Mouse (Mus musculus): ENCODE results near the gene Lgals3bp. TPM values are rescaled to one million over a fixed set of nuclear protein-coding genes. Genes with fewer than 3 reads are reported as not detected.
"Not testable (repeated sequence)": the region's sequence is repeated elsewhere in the genome, so short reads cannot be mapped to it uniquely, and the experiment has no call there.

The Lgals3bp gene
- polyA plus RNA-seq, 1 experiment = 253 TPM

DNA sequence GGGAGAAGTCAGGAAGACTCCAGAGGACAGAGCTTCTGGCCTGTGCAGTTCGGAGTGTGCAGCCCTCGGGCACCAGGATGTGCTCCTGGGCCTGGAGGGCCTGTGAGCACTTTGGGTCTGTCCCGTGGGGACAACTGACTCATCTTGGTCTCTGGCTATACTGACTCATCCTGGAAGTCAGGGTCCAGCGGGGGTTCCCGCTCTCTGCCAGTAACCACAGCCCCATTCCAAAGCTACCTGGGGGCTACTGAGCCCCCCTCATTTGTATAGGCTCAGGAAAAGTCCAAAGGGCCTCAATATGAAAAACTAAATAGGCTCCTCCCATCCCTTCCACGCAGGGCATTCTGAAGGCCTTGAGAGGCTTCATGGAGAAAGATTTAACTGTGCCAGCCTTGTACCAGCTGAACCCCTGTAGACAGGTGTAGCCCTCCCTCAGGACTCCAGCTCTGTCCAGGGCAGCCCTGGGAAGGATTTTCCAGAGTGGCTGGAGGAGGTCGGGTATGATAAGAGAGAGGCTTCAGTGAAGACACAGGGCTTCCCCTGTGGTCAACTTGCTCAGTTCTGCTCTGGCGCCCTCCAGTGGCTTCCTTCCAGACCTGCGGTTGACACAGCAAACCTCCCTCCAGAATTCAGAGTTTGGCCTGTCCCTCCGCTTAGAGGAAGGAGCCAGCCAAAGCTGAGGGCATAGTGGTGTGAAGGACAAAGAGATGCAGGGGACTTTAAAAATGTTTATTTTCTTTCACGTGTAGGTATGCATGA lies 22.5 kb downstream of the Lgals3bp start:
- Histone ChIP-seq H3K27me3 (ENCODE audit: control insufficient read depth, insufficient read depth, low read length) (no peaks in the 10 kb centered on the region), H3K36me3 (ENCODE audit: control insufficient read depth, insufficient read depth, low read length) (no peaks in the 10 kb centered on the region), H3K27ac (ENCODE audit: insufficient read depth, low read length) (no peak overlapping the region), H3K4me3 (ENCODE audit: extremely low read depth, insufficient read depth, insufficient read length) (no peak overlapping the region), H3K4me1 (ENCODE audit: control insufficient read depth, insufficient read depth, insufficient read length) (no peaks in the 10 kb centered on the region; the same call in 1 of the 2 replicates)
- TF ChIP-seq POLR2A (IDR thresholded peaks at IDR 0.05; ENCODE audit: low read depth, low read length) = no peak
- peak; percentile 85 for TF ChIP-seq CTCF (IDR thresholded peaks at IDR 0.05; ENCODE audit: extremely low read depth, insufficient read depth, insufficient read length, insufficient replicate concordance)
- WGBS = 41% methylated on average over 11 of the region's 11 CpGs
- DNase-seq (ENCODE audit: low read depth in 1 of 2, low spot score in 2 of 2) = peak; percentile 31 to 70

DNA sequence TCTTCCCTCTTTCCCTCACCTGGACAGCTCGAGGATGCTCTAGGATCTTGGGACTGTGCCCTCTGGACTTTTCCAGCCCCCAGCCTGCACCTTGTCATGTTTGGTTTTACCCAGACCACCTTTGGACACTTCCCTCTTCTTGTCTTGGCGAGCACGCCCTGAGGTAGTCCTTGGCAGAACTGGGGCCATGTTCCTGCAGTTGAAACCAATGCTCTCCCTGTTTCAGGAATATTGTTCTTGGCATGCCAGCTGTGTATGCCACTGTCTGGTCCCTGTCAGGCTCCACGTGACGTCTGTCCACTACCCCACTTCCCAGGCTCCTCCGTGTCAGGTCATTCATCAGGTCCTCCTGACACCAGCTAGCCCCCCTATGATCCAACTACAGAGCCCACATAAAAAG lies 23.2 kb downstream of the Lgals3bp start:
- Histone ChIP-seq H3K27me3 (ENCODE audit: control insufficient read depth, insufficient read depth, low read length) (no peaks in the 10 kb centered on the region), H3K4me3 (ENCODE audit: extremely low read depth, insufficient read depth, insufficient read length) (no peak overlapping the region), H3K27ac (ENCODE audit: insufficient read depth, low read length) (no peak overlapping the region), H3K36me3 (ENCODE audit: control insufficient read depth, insufficient read depth, low read length) (no peaks in the 10 kb centered on the region), H3K4me1 (ENCODE audit: control insufficient read depth, insufficient read depth, insufficient read length) (no peaks in the 10 kb centered on the region; the same call in 1 of the 2 replicates)
- WGBS = 87% methylated on average over 6 of the region's 6 CpGs
- no peak for DNase-seq (ENCODE audit: low read depth in 1 of 2, low spot score in 2 of 2)
- TF ChIP-seq CTCF (IDR thresholded peaks at IDR 0.05; ENCODE audit: extremely low read depth, insufficient read depth, insufficient read length, insufficient replicate concordance) = no peak
- no peak for TF ChIP-seq POLR2A (IDR thresholded peaks at IDR 0.05; ENCODE audit: low read depth, low read length)

DNA sequence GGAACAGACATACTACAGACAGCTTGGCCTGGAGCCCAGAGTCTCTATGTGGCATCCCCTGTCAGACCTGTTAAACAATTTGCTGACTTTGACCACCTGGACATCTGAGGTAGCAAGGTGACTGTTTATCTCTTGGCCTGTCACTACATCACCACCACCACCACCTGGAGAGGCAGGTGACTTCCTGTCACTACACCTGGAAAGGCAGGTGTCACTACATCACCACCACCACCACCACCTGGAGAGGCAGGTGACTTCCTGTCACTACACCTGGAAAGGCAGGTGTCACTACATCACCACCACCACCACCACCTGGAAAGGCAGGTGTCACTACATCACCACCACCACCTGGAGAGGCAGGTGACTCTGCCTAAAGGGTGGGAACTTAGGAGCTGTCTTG lies 25.6 kb downstream of the Lgals3bp start:
- H3K4me1 ChIP-seq (ENCODE audit: control insufficient read depth, insufficient read depth, insufficient read length); H3K27me3 ChIP-seq (ENCODE audit: control insufficient read depth, insufficient read depth, low read length); H3K4me3 ChIP-seq (ENCODE audit: extremely low read depth, insufficient read depth, insufficient read length); H3K27ac ChIP-seq (ENCODE audit: insufficient read depth, low read length); H3K36me3 ChIP-seq (ENCODE audit: control insufficient read depth, insufficient read depth, low read length); DNase-seq (ENCODE audit: low read depth in 1 of 2, low spot score in 2 of 2): not testable (repeated sequence)

DNA sequence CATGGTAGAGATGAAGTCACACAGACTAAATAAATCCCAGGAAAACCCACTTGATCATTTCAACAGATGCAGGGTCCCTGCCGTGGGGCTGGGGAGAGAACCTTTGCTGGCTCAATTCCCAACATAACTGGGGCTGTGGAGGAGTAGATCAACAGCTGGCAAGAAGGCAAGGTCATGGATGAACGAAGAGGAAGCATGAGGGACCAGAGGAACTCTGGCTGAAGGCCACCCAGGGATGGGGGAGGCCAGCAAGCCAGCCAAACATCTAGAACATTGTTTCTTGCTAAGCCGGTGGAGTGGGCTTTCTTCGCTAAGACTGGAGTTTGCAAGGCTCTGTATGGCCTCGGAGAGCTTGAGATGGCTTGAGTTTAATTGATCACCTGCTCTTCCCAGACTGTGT lies 26.0 kb downstream of the Lgals3bp start:
- no peaks in the 10 kb centered on the region for H3K27me3 ChIP-seq (ENCODE audit: control insufficient read depth, insufficient read depth, low read length)
- no peaks in the 10 kb centered on the region; the same call in 1 of the 2 replicates for H3K4me1 ChIP-seq (ENCODE audit: control insufficient read depth, insufficient read depth, insufficient read length)
- no peak overlapping the region for H3K4me3 ChIP-seq (ENCODE audit: extremely low read depth, insufficient read depth, insufficient read length)
- H3K27ac ChIP-seq (ENCODE audit: insufficient read depth, low read length) = no peak overlapping the region
- TF ChIP-seq POLR2A (IDR thresholded peaks at IDR 0.05; ENCODE audit: low read depth, low read length) (no peak), CTCF (IDR thresholded peaks at IDR 0.05; ENCODE audit: extremely low read depth, insufficient read depth, insufficient read length, insufficient replicate concordance) (no peak)
- 85% methylated on average over 5 of the region's 5 CpGs for WGBS
- DNase-seq (ENCODE audit: low read depth in 1 of 2, low spot score in 2 of 2) = no peak
- H3K36me3 ChIP-seq (ENCODE audit: control insufficient read depth, insufficient read depth, low read length) = no peaks in the 10 kb centered on the region

DNA sequence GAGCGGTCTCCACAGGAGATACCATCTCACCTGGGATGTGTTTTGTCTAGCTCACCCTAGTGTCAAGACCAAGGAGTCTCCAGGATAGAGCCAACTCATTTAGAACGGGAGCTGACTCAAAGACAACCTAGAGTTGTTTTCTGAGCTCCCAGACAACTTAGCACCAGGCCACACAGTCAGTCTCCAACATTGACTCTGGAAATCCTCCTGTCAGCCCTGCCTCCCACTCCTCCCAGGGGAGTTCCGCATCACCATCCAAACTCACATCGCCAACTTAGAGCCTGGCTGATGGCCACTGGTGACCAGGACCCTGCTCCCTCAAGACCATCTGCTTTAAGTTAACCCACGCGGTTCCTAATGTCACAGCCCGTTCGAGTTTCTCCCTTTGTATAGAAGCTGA lies 26.4 kb downstream of the Lgals3bp start:
- no peak for DNase-seq (ENCODE audit: low read depth in 1 of 2, low spot score in 2 of 2)
- WGBS = 85% methylated on average over 8 of the region's 8 CpGs
- Histone ChIP-seq H3K36me3 (ENCODE audit: control insufficient read depth, insufficient read depth, low read length) (no peaks in the 10 kb centered on the region), H3K4me3 (ENCODE audit: extremely low read depth, insufficient read depth, insufficient read length) (no peak overlapping the region), H3K27me3 (ENCODE audit: control insufficient read depth, insufficient read depth, low read length) (no peaks in the 10 kb centered on the region), H3K27ac (ENCODE audit: insufficient read depth, low read length) (no peak overlapping the region), H3K4me1 (ENCODE audit: control insufficient read depth, insufficient read depth, insufficient read length) (no peaks in the 10 kb centered on the region; the same call in 1 of the 2 replicates)
- TF ChIP-seq CTCF (IDR thresholded peaks at IDR 0.05; ENCODE audit: extremely low read depth, insufficient read depth, insufficient read length, insufficient replicate concordance) (no peak), POLR2A (IDR thresholded peaks at IDR 0.05; ENCODE audit: low read depth, low read length) (no peak)

DNA sequence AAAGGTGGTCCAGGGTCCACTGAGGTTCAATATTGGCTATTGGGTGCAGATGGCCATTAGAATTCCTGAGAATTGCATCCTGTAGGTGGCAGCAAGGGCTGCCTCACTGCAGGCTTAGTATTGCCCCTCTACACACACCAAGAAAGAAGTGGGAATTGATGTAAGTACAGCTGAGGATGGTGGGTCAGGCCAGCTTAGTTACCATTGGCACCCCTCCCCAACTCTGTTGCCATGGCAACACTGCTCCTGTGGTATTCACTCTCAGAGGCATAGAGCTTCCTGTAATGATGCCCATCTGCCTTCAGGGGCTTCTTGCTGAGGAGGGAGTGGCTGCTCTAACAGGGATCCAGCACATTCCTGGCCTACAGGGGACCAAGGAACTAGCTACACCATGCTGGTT lies 26.9 kb downstream of the Lgals3bp start:
- no peak overlapping the region for H3K4me3 ChIP-seq (ENCODE audit: extremely low read depth, insufficient read depth, insufficient read length)
- DNase-seq (ENCODE audit: low read depth in 1 of 2, low spot score in 2 of 2) = no peak
- H3K36me3 ChIP-seq (ENCODE audit: control insufficient read depth, insufficient read depth, low read length) = no peaks in the 10 kb centered on the region
- no peak for TF ChIP-seq POLR2A (IDR thresholded peaks at IDR 0.05; ENCODE audit: low read depth, low read length)
- no peak for TF ChIP-seq CTCF (IDR thresholded peaks at IDR 0.05; ENCODE audit: extremely low read depth, insufficient read depth, insufficient read length, insufficient replicate concordance)
- no peaks in the 10 kb centered on the region; the same call in 1 of the 2 replicates for H3K4me1 ChIP-seq (ENCODE audit: control insufficient read depth, insufficient read depth, insufficient read length)
- no peaks in the 10 kb centered on the region for H3K27me3 ChIP-seq (ENCODE audit: control insufficient read depth, insufficient read depth, low read length)
- H3K27ac ChIP-seq (ENCODE audit: insufficient read depth, low read length) = no peak overlapping the region

DNA sequence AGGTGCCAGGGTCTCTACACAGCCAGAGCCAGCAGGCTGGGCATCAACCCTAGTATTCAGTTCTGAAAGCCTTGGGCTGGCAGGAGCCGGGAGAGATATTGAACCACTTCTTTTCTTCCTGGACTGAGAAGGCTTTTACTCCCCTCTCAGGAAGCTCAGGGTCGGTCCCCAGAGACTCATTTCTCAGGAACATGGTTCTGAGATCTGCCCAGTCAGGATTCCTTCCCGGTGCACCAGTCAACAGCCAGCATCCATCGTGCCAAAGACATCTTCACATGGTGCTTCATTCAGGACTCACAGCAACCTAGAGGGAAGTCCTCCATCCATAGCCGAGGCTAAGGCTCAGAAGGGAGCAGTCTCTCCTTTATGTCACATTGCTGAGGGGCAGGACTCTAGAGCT lies 27.4 kb downstream of the Lgals3bp start:
- Histone ChIP-seq H3K36me3 (ENCODE audit: control insufficient read depth, insufficient read depth, low read length) (no peaks in the 10 kb centered on the region), H3K4me3 (ENCODE audit: extremely low read depth, insufficient read depth, insufficient read length) (no peak overlapping the region), H3K27me3 (ENCODE audit: control insufficient read depth, insufficient read depth, low read length) (no peaks in the 10 kb centered on the region), H3K4me1 (ENCODE audit: control insufficient read depth, insufficient read depth, insufficient read length) (no peaks in the 10 kb centered on the region; the same call in 1 of the 2 replicates), H3K27ac (ENCODE audit: insufficient read depth, low read length) (no peak overlapping the region)
- TF ChIP-seq CTCF (IDR thresholded peaks at IDR 0.05; ENCODE audit: extremely low read depth, insufficient read depth, insufficient read length, insufficient replicate concordance) (no peak), POLR2A (IDR thresholded peaks at IDR 0.05; ENCODE audit: low read depth, low read length) (no peak)
- no peak for DNase-seq (ENCODE audit: low read depth in 1 of 2, low spot score in 2 of 2)
- 83% methylated on average over 5 of the region's 5 CpGs for WGBS
